Mouse (Mus musculus): Measurements from ENCODE around the gene Gm614.

DNA sequence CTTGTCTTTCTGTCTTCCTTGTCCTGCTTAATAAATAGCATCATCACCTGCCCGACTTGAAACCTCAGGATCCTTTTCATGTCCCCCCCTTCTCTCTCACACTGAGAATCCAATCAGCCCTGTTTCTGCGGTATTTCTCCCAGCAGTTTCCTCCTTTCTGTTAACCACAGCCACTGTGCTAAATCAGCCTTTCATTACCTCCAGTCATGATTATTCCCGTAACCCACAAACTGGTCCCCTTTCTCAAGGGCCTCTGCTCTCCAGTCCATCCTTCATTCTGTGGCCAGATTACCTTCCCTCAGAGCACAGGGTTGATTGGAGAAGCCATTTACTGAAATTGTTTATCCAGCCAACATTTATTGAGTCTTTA lies 4.9 kb upstream of the Gm614 start, which contains the start of gene Gm20489:
- TF ChIP-seq POLR2A (IDR thresholded peaks at IDR 0.05; ENCODE audit: borderline replicate concordance, extremely low read depth, insufficient read depth, insufficient read length, poor library complexity, severe bottlenecking) (no peak), CTCF (IDR thresholded peaks at IDR 0.05; ENCODE audit: borderline replicate concordance, extremely low read depth, insufficient read depth, insufficient read length) (no peak)

Measured in brain, embryonic 14.5 days (tissue).